Mouse (Mus musculus) lung, embryonic 14.5 days (tissue): Measurements from ENCODE around the gene Bcat2. TPM values are rescaled to one million over a fixed set of nuclear protein-coding genes. Genes with fewer than 3 reads are reported as not detected.

ENCODE experiments used
- ATAC-seq: fragments of 200-750 bp; cut with Nextera tagmentation; 2 replicates; pipeline ENCODE4 v1.8.0; 2017; ENCODE audit warnings: mild to moderate bottlenecking, moderate TSS enrichment, moderate library complexity; ENCODE audit not compliant: insufficient read depth
- DNase-seq: peaks from one replicate; pipeline ENCODE4 v3.0.0-alpha.2; 2015
- H3K27ac ChIP-seq: fragments of 300-500 bp; sonication (generic); 2 replicates; pipeline ENCODE4 v1.5.1; 2014; ENCODE audit warnings: low read depth, mild to moderate bottlenecking, moderate library complexity
- H3K27me3 ChIP-seq: fragments of 300-500 bp; sonication (generic); 2 replicates; pipeline ENCODE4 v1.6.1; 2014; ENCODE audit warnings: low read length, control low read depth; ENCODE audit not compliant: insufficient read depth
- H3K36me3 ChIP-seq: fragments of 300-500 bp; sonication (generic); 2 replicates; pipeline ENCODE4 v1.6.1; 2014; ENCODE audit warnings: control low read depth; ENCODE audit not compliant: insufficient read depth
- H3K4me1 ChIP-seq: fragments of 300-500 bp; sonication (generic); 2 replicates; pipeline ENCODE4 v1.6.1; 2014; ENCODE audit warnings: antibody characterized with exemption, control low read depth; ENCODE audit not compliant: insufficient read depth
- H3K4me2 ChIP-seq: fragments of 300-500 bp; sonication (generic); 2 replicates; pipeline ENCODE4 v1.6.1; 2014; ENCODE audit warnings: mild to moderate bottlenecking
- H3K4me3 ChIP-seq: fragments of 300-500 bp; sonication (generic); 2 replicates; pipeline ENCODE4 v1.5.1; 2014; ENCODE audit warnings: low read depth, low read length
- H3K9ac ChIP-seq: fragments of 300-500 bp; sonication (generic); 2 replicates; pipeline ENCODE4 v1.6.1; 2014
- H3K9me3 ChIP-seq: fragments of 300-500 bp; sonication (generic); 2 replicates; pipeline ENCODE4 v1.6.1; 2016; ENCODE audit warnings: low read depth, low read length, control low read depth
- CTCF ChIP-seq: IDR thresholded peaks from 2 replicates; pipeline ENCODE4 v1.5.1; 2016; ENCODE audit warnings: antibody characterized with exemption, low read depth
- WGBS: fragments of 180-500 bp; shearing (Covaris S2); extraction: QIAGEN DNeasy Blood & Tissue Kit; methylation state at CpG from one replicate; pipeline ENCODE4 v1.1.7; 2014; 5-methylcytosine and 5-hydroxymethylcytosine counted together
- polyA plus RNA-seq: library from polyadenylated mRNA; unstranded; fragments of >200 nt; fragmentation: Nextera tagmentation; extraction: Ambion mirVana; gene quantifications from 2 replicates; pipeline ENCODE4 v1.2.1, GENCODE M21; 2014

Gene Bcat2
- polyA plus RNA-seq, 1 experiment from 2014 or later, result 53.4 TPM

DNA sequence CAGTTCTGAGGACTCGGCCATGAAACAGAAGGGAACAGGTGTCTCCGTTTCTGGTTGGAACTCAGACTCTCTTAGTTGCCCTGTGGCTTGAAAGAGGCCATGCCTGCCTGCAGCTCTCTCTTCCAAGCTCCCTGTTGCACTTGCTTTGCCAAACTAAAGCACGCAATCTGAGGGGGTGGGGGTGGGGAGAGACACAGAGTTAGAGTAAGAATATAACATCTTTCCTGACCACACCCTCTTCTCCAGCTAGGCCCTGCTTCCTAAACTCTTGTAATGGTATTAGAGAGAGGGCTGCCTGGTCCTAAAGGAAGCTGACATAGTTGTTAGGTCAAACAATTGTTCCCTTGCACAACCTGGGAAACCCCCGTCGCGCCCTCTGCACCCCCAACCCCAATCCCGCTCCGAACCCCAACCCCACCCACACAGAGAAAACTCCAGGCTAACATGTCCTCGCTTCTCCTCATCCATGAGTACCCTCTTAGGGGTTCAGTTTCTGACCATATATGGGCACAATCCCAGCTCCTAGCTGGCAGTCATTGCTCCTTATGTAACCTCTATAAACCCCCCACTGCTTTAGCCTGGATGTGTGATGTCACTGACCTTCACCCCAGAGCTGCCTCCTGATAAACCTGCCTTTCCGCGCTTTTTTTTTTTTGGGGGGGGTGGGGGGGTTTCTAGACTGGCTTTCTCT lies 19.0 kb upstream of the Bcat2 start:
- DNase-seq, result no peak
- H3K9ac ChIP-seq, result no peak overlapping the region
- H3K27ac ChIP-seq, result no peak overlapping the region
- no peaks in the 10 kb centered on the region for H3K27me3 ChIP-seq
- H3K4me3 ChIP-seq, result no peak overlapping the region
- TF ChIP-seq CTCF, result no peak
- 64% methylated on average over 11 of the region's 11 CpGs for WGBS
- no peak overlapping the region for H3K4me2 ChIP-seq
- H3K9me3 ChIP-seq, result no peaks in the 10 kb centered on the region
- no peaks in the 10 kb centered on the region for H3K4me1 ChIP-seq
- H3K36me3 ChIP-seq, result no peaks in the 10 kb centered on the region
- ATAC-seq, result no peak

DNA sequence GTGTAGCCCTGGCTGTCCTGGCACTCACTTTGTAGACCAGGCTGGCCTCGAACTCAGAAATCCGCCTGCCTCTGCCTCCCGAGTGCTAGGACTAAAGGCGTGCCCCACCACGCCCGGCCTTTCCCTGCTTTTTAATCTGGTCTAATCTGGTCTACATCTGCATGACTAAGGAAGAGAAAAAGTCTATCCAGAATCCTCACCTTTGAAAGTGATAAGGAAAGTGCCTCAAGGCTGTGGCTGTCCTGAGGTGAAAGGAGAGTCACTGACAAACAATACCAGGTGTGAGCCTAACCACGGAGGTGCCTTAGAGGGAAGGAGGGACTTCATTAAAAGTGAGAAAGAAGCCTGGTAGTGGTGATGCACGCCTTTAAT lies 18.5 kb upstream of the Bcat2 start:
- Histone ChIP-seq H3K9me3 (no peaks in the 10 kb centered on the region), H3K4me1 (no peaks in the 10 kb centered on the region), H3K4me2 (no peak overlapping the region), H3K27me3 (no peaks in the 10 kb centered on the region), H3K9ac (no peak overlapping the region), H3K36me3 (no peaks in the 10 kb centered on the region), H3K4me3 (no peak overlapping the region), H3K27ac (no peak overlapping the region)
- 75% methylated on average over 8 of the region's 8 CpGs for WGBS
- ATAC-seq (no peak), DNase-seq (no peak)
- no peak for TF ChIP-seq CTCF

DNA sequence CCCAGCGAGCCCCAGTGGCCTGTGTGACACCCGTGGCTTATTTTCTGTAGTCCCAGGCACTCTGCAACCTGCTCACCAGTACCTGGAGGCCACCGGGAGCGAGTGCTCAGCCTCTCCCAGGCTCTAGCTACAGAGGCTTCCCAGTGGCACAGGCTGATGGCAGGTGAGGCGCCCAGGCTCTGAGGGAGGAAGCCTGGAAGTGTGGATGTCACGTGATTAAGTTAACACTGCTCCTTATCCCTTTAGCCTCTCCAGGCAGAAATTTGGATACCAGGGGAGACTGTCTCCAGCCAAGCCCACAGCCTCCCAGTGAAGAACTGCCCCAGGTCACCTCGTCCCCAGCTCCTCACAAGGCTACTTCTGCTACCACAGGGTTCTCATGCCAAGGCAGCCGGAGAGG lies 16.4 kb upstream of the Bcat2 start:
- no peak overlapping the region for H3K9ac ChIP-seq
- ATAC-seq (no peak), DNase-seq (no peak)
- H3K36me3 ChIP-seq, result no peaks in the 10 kb centered on the region
- H3K4me3 ChIP-seq, result no peak overlapping the region
- H3K27ac ChIP-seq, result no peak overlapping the region
- WGBS, result 49% methylated on average over 8 of the region's 8 CpGs
- no peaks in the 10 kb centered on the region for H3K27me3 ChIP-seq
- no peaks in the 10 kb centered on the region for H3K9me3 ChIP-seq
- H3K4me1 ChIP-seq, result peaks cover 1% of the 10 kb centered on the region; the same call in 1 of the 2 replicates
- H3K4me2 ChIP-seq, result no peak overlapping the region
- TF ChIP-seq CTCF, result no peak

DNA sequence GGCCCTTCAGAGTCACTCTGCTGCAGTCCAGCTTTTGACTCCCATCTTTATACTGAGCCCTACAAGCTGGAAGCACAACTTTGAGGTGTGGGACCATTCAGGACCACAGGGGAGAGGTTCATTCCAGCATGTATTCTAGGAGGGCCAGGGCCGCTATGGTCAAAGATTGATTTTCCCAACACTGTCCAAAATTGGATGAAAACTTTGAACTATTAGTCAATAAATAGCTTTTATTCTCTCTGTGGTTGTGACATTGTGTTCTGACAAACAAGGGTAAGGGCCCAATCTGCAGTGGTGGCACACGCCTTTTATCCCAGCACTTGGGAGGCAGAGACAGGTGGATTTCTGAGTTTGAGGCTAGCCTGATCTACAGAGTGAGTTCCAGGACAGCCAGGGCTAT lies 16.0 kb upstream of the Bcat2 start:
- no peak overlapping the region for H3K27ac ChIP-seq
- H3K4me2 ChIP-seq, result no peak overlapping the region
- no peak for ATAC-seq

DNA sequence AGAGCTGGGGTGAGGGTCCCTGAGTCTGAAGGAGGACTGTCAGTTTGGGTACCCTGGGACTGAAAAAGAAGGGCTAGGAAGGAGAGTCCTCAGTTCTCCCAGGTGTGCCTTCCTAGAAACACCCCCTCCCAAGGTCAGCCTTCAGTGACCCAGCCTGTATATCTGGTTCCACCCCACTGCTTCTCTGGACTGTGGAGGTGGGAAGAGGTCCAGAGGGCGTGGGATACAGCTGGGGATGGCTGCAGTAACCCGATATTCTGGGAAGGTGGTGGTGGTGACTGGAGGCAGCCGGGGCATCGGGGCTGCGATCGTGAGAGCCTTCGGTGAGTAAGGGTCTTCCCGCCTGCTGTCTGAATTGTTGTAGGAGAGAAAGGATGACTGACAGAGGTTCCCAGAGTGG lies 15.2 kb upstream of the Bcat2 start, which contains the start of gene Hsd17b14:
Gene Hsd17b14 (plus strand): TSS at position 150 of the 400 bp plus-strand sequence.
- TF ChIP-seq CTCF, result no peak
- H3K27ac ChIP-seq, result no peak within 1 kb of the TSS
- 15% methylated on average over 8 of the region's 8 CpGs for WGBS
- no peaks in the 10 kb centered on the region for H3K9me3 ChIP-seq
- H3K4me2 ChIP-seq, result no peak within 1 kb of the TSS
- ATAC-seq (no peak), DNase-seq (no peak)
- H3K36me3 ChIP-seq, result no peaks in the 10 kb centered on the region
- peaks cover 5% of the 10 kb centered on the region; the same call in 1 of the 2 replicates for H3K4me1 ChIP-seq
- H3K4me3 ChIP-seq, result no peak within 1 kb of the TSS
- H3K9ac ChIP-seq, result no peak within 1 kb of the TSS
- no peaks in the 10 kb centered on the region for H3K27me3 ChIP-seq

More for the DNA sequence above, 16.0 kb upstream of the Bcat2 start:
- Histone ChIP-seq H3K4me1 (peaks cover 5% of the 10 kb centered on the region; the same call in 1 of the 2 replicates), H3K27me3 (no peaks in the 10 kb centered on the region), H3K36me3 (no peaks in the 10 kb centered on the region), H3K4me3 (no peak overlapping the region), H3K9me3 (no peaks in the 10 kb centered on the region), H3K9ac (no peak overlapping the region)
- TF ChIP-seq CTCF, result no peak
- WGBS, result 87% methylated on average over 2 of the region's 2 CpGs
- no peak for DNase-seq

DNA sequence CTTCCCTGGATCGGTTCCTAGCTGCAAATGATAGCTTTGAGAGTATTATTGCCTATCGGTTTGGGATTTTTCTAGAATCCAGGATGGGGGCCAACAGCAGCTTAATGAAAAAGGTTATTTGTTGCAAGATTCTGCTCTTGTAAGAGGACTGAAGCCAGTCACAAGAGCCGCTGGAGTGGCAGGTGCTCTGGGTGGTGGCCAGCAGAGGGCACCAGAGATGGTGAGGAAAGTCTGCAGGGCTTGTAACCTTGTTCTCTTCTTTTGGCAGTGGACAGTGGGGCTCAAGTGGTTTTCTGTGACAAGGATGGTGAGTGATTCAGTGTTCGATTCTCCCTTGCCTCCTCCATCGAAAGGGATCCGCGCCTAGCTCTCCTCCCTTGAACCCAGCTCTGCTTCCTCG lies 14.2 kb upstream of the Bcat2 start:
- Histone ChIP-seq H3K36me3 (no peaks in the 10 kb centered on the region), H3K4me3 (no peak overlapping the region), H3K27ac (no peak overlapping the region), H3K4me1 (peaks cover 5% of the 10 kb centered on the region; the same call in 1 of the 2 replicates), H3K27me3 (no peaks in the 10 kb centered on the region), H3K9ac (no peak overlapping the region), H3K9me3 (no peaks in the 10 kb centered on the region), H3K4me2 (no peak overlapping the region)
- WGBS, result 22% methylated on average over 8 of the region's 8 CpGs
- peak; percentile 89 for TF ChIP-seq CTCF
- DNase-seq (peak; percentile 86), ATAC-seq (no peak)

DNA sequence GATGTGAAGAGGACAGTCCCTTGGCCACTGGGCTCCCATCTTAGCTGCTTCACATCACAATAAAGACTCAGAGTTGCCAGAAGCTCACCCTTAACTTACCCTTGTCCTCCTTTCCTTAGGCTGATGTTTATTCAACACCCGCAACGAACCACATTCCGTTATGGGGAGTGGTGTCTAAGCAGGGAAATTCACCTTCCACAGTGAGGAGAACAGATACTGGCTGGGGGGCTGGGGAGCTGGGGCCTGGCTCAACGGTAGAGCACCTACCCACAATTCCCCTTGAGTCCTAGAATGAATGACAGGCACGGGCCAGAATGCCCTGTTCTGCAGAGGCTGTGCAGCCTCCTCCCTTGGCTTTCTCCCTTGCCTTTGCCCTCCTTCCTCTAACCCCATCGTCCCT lies 11.0 kb upstream of the Bcat2 start:
- Histone ChIP-seq H3K27me3 (no peaks in the 10 kb centered on the region), H3K4me3 (no peak overlapping the region), H3K4me2 (no peak overlapping the region), H3K9me3 (no peaks in the 10 kb centered on the region), H3K27ac (no peak overlapping the region), H3K4me1 (peaks cover 11% of the 10 kb centered on the region; the same call in 1 of the 2 replicates), H3K36me3 (no peaks in the 10 kb centered on the region), H3K9ac (no peak overlapping the region)
- TF ChIP-seq CTCF, result no peak
- DNase-seq, result no peak
- WGBS, result 32% methylated on average over 6 of the region's 6 CpGs
- ATAC-seq, result no peak
